20 mouse cellular contexts compared by ENCODE assay signal in the genomic region with DNA sequence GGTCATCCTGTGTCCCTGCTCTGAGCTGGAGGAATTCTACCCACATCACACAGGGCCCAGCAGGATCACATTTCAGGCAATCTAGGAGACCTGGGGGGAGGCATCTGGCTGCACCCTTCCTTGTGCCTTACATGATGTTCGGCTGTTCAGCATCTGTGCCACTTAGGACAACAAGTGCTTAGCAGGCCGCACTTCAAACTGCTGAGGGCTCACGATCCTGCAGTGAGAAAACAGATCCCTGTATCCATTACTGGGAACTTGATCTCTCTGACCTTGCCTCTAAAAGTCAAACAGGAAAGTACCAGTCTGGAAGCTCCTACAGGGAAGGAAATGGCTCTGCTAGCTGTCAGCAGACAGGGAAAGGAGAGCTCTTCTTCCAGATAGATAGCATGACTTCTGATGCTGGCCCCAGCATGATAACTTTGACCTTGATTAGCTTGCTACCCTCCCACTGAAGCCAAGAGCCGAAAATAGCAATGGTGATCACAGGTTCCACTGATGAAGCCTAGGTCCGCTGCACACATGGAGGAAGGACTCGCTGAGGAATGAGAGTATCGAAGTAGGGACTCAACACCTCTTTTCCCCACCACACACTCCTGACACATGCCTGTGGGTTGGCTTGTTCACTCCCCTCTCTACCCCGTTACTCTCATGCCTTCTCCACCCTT.
DNase-seq lines count a peak whose midpoint lies in the region; ATAC-seq and TF ChIP-seq lines count a peak whose summit lies in the region.
"Had no signal": no experiment of that assay in that cellular context is flagged by ENCODE, and none has a peak within 500 bp of the region (broad histone marks: within the 10 kb centered on the region; RNA-seq: fewer than 3 reads in every experiment).

No protein-coding gene starts in this region.

- H3K9me3 ChIP-seq in hindbrain, embryonic 10.5 days: no peaks in the 10 kb centered on the region
- H3K9me3 ChIP-seq in hindbrain, postnatal 0 days (ENCODE audit: low read length): no peaks in the 10 kb centered on the region
- no peaks in the 10 kb centered on the region for H3K9me3 ChIP-seq in heart, postnatal 0 days (replicated peaks; ENCODE audit: control insufficient read depth, low read length)
- H3K9me3 ChIP-seq in hindbrain, embryonic 14.5 days (ENCODE audit: control insufficient read depth, low read length): no peaks in the 10 kb centered on the region
- H3K9me3 ChIP-seq: embryonic facial prominence, embryonic 13.5 days; forebrain, embryonic 12.5 days; limb, embryonic 15.5 days; lung, embryonic 15.5 days; neural tube, embryonic 12.5 days had no signal

- H3K4me2 ChIP-seq in hindbrain, postnatal 0 days (ENCODE audit: low read depth, low read length): no peak overlapping the region
- H3K4me2 ChIP-seq in heart, postnatal 0 days (ENCODE audit: low read depth, low read length): no peak overlapping the region
- H3K4me2 ChIP-seq in hindbrain, embryonic 14.5 days (replicated peaks): no peak overlapping the region
- H3K4me2 ChIP-seq: embryonic facial prominence, embryonic 13.5 days; forebrain, embryonic 12.5 days; limb, embryonic 15.5 days; lung, embryonic 15.5 days; neural tube, embryonic 12.5 days had no signal

- no peak overlapping the region for H3K9ac ChIP-seq in hindbrain, postnatal 0 days (replicated peaks; ENCODE audit: low read length)
- H3K9ac ChIP-seq in heart, postnatal 0 days (replicated peaks; ENCODE audit: low read depth, low read length): no peak overlapping the region
- H3K9ac ChIP-seq in hindbrain, embryonic 14.5 days: no peak overlapping the region
- H3K9ac ChIP-seq: embryonic facial prominence, embryonic 13.5 days; forebrain, embryonic 12.5 days; limb, embryonic 15.5 days; lung, embryonic 15.5 days; neural tube, embryonic 12.5 days had no signal

- TF ChIP-seq EP300 in heart, postnatal 0 days (IDR thresholded peaks at IDR 0.05; ENCODE audit: low read depth): no peak

- no peak overlapping the region for H3K4me3 ChIP-seq in hindbrain, embryonic 10.5 days
- no peak overlapping the region for H3K4me3 ChIP-seq in hindbrain, postnatal 0 days (ENCODE audit: low read length)
- no peak overlapping the region for H3K4me3 ChIP-seq in heart, postnatal 0 days (ENCODE audit: low read depth, low read length)
- no peak overlapping the region for H3K4me3 ChIP-seq in hindbrain, embryonic 14.5 days (replicated peaks; ENCODE audit: low read length)
- H3K4me3 ChIP-seq: embryonic facial prominence, embryonic 13.5 days; forebrain, embryonic 12.5 days; limb, embryonic 15.5 days; lung, embryonic 15.5 days; neural tube, embryonic 12.5 days had no signal

- no peak for ATAC-seq in hindbrain, postnatal 0 days
- peak; percentile 88 for ATAC-seq in heart, postnatal 0 days (ENCODE audit: insufficient read depth, low read depth)
- ATAC-seq in hindbrain, embryonic 14.5 days (ENCODE audit: low FRiP score): no peak
- ATAC-seq: activated CD4-positive, CD25-positive, alpha-beta regulatory T cell, adult 4 months had no signal

- no peaks in the 10 kb centered on the region for H3K27me3 ChIP-seq in hindbrain, embryonic 10.5 days (ENCODE audit: insufficient read depth, poor library complexity, severe bottlenecking)
- no peaks in the 10 kb centered on the region for H3K27me3 ChIP-seq in hindbrain, postnatal 0 days (ENCODE audit: insufficient read depth, low read length)
- no peaks in the 10 kb centered on the region for H3K27me3 ChIP-seq in heart, postnatal 0 days (ENCODE audit: control insufficient read depth, insufficient read depth, low read length)
- no peaks in the 10 kb centered on the region for H3K27me3 ChIP-seq in hindbrain, embryonic 14.5 days (ENCODE audit: control insufficient read depth, insufficient read depth, low read length)
- H3K27me3 ChIP-seq: limb, embryonic 15.5 days; lung, embryonic 15.5 days; neural tube, embryonic 12.5 days had no signal

- DNase-seq in hindbrain, embryonic 10.5 days (ENCODE audit: low spot score): peak; percentile 22
- DNase-seq in hindbrain, postnatal 0 days (ENCODE audit: low spot score): no peak
- DNase-seq in ZHBTc4 (ENCODE audit: low read depth, low spot score): peak; percentile 20
- DNase-seq in forelimb bud, embryonic 11.5 days (ENCODE audit: low read depth, low spot score): peak; percentile 33
- peak; percentile 73 for DNase-seq in heart, postnatal 0 days (ENCODE audit: low spot score)
- no peak for DNase-seq in adrenal gland, adult 8-10 months
- DNase-seq in cerebellum, postnatal 25 days: no peak
- no peak for DNase-seq in hindbrain, embryonic 14.5 days (ENCODE audit: low spot score)
- DNase-seq: B cell, adult 2 months; cerebellum, adult 18-20 months; kidney, postnatal 36 days; midbrain, embryonic 14.5 days; retina, postnatal 1 day had no signal

- H3K27ac ChIP-seq in hindbrain, embryonic 10.5 days: no peak overlapping the region
- no peak overlapping the region for H3K27ac ChIP-seq in hindbrain, postnatal 0 days
- peak overlapping the region; percentile 66 for H3K27ac ChIP-seq in heart, postnatal 0 days (ENCODE audit: low read depth)
- H3K27ac ChIP-seq in hindbrain, embryonic 14.5 days: no peak overlapping the region
- H3K27ac ChIP-seq: embryonic facial prominence, embryonic 13.5 days; forebrain, embryonic 12.5 days; limb, embryonic 15.5 days; lung, embryonic 15.5 days; neural tube, embryonic 12.5 days had no signal

- WGBS in hindbrain, embryonic 10.5 days: 75% methylated on average over 8 of the region's 8 CpGs
- WGBS in hindbrain, postnatal 0 days: 82% methylated on average over 8 of the region's 8 CpGs
- WGBS in heart, postnatal 0 days: 20% methylated on average over 8 of the region's 8 CpGs
- WGBS in hindbrain, embryonic 14.5 days: 87% methylated on average over 8 of the region's 8 CpGs

- TF ChIP-seq CTCF in hindbrain, postnatal 0 days (IDR thresholded peaks at IDR 0.05; ENCODE audit: low read depth): no peak
- no peak for TF ChIP-seq CTCF in heart, postnatal 0 days (IDR thresholded peaks at IDR 0.05; ENCODE audit: low read depth)

- H3K36me3 ChIP-seq in hindbrain, embryonic 10.5 days: no peaks in the 10 kb centered on the region
- no peaks in the 10 kb centered on the region for H3K36me3 ChIP-seq in hindbrain, postnatal 0 days (ENCODE audit: insufficient read depth, low read length)
- no peaks in the 10 kb centered on the region for H3K36me3 ChIP-seq in heart, postnatal 0 days (replicated peaks; ENCODE audit: control insufficient read depth, insufficient read depth, low read length)
- H3K36me3 ChIP-seq in hindbrain, embryonic 14.5 days (replicated peaks; ENCODE audit: control insufficient read depth, insufficient read depth): no peaks in the 10 kb centered on the region
- H3K36me3 ChIP-seq: embryonic facial prominence, embryonic 13.5 days; forebrain, embryonic 12.5 days; G1E; limb, embryonic 15.5 days; lung, embryonic 15.5 days; neural tube, embryonic 12.5 days had no signal

- H3K4me1 ChIP-seq in hindbrain, embryonic 10.5 days (replicated peaks): 0 out of 2 replicates have a peak, but pooled peaks cover 3% of the 10 kb centered on the region
- H3K4me1 ChIP-seq in hindbrain, postnatal 0 days (ENCODE audit: insufficient read depth, low read length): no peaks in the 10 kb centered on the region
- H3K4me1 ChIP-seq in heart, postnatal 0 days (ENCODE audit: control insufficient read depth, insufficient read depth): peaks cover 12% of the 10 kb centered on the region
- no peaks in the 10 kb centered on the region for H3K4me1 ChIP-seq in hindbrain, embryonic 14.5 days (replicated peaks; ENCODE audit: control insufficient read depth, insufficient read depth, low read length)
- H3K4me1 ChIP-seq: forebrain, embryonic 12.5 days; limb, embryonic 15.5 days; lung, embryonic 15.5 days; neural tube, embryonic 12.5 days had no signal

Comparison
In these comparisons a context has a peak if more than half of its experiments do, and no peak if none do; other contexts are left out.
1. DNase-seq: peak in hindbrain, embryonic 10.5 days (single experiment), ZHBTc4 (single experiment), forelimb bud, embryonic 11.5 days (single experiment) and heart, postnatal 0 days (single experiment); none in hindbrain, postnatal 0 days (single experiment), adrenal gland, adult 8-10 months (single experiment), cerebellum, postnatal 25 days (0 of 2) and hindbrain, embryonic 14.5 days (single experiment).